Mouse (Mus musculus) forebrain, embryonic 12.5 days (tissue): ENCODE data around the gene Sirt2. TPM values are rescaled to one million over a fixed set of nuclear protein-coding genes. Genes with fewer than 3 reads are reported as not detected.

Experiments used
- ATAC-seq: fragments of 200-750 bp; cut with Nextera tagmentation; 2 replicates; pipeline ENCODE4 v1.8.0; 2017; ENCODE audit warnings: moderate TSS enrichment; ENCODE audit not compliant: low FRiP score
- H3K27ac ChIP-seq: fragments of 300-500 bp; sonication (generic); 2 replicates; pipeline ENCODE4 v1.5.1; 2016; ENCODE audit warnings: mild to moderate bottlenecking
- H3K27me3 ChIP-seq: fragments of 300-500 bp; sonication (generic); 2 replicates; pipeline ENCODE4 v1.6.1; 2016; ENCODE audit warnings: mild to moderate bottlenecking
- H3K36me3 ChIP-seq: fragments of 300-500 bp; sonication (generic); replicated peaks from 2 replicates; pipeline ENCODE4 v1.6.1; 2016; ENCODE audit warnings: mild to moderate bottlenecking
- H3K4me1 ChIP-seq: fragments of 300-500 bp; sonication (generic); 2 replicates; pipeline ENCODE4 v1.6.1; 2016
- H3K4me2 ChIP-seq: fragments of 300-500 bp; sonication (generic); 2 replicates; pipeline ENCODE4 v1.6.1; 2016; ENCODE audit warnings: mild to moderate bottlenecking, moderate library complexity
- H3K4me3 ChIP-seq: fragments of 300-500 bp; sonication (generic); replicated peaks from 2 replicates; pipeline ENCODE4 v1.5.1; 2016; ENCODE audit warnings: mild to moderate bottlenecking
- H3K9ac ChIP-seq: fragments of 300-500 bp; sonication (generic); 2 replicates; pipeline ENCODE4 v1.6.1; 2016; ENCODE audit warnings: mild to moderate bottlenecking
- H3K9me3 ChIP-seq: fragments of 300-500 bp; sonication (generic); 2 replicates; pipeline ENCODE4 v1.6.1; 2016
- WGBS: fragments of 180-500 bp; shearing (Covaris S2); methylation state at CpG from one replicate; pipeline ENCODE4 v1.1.7; 2016; 5-methylcytosine and 5-hydroxymethylcytosine counted together
- polyA plus RNA-seq: library from polyadenylated mRNA; unstranded; fragments of >200 nt; fragmentation: Nextera tagmentation; extraction: Ambion mirVana; gene quantifications from 2 replicates; pipeline ENCODE4 v1.2.1, GENCODE M21; 2016

Gene Sirt2
- polyA plus RNA-seq, 1 experiment from 2014 or later, result 68.3 TPM

DNA sequence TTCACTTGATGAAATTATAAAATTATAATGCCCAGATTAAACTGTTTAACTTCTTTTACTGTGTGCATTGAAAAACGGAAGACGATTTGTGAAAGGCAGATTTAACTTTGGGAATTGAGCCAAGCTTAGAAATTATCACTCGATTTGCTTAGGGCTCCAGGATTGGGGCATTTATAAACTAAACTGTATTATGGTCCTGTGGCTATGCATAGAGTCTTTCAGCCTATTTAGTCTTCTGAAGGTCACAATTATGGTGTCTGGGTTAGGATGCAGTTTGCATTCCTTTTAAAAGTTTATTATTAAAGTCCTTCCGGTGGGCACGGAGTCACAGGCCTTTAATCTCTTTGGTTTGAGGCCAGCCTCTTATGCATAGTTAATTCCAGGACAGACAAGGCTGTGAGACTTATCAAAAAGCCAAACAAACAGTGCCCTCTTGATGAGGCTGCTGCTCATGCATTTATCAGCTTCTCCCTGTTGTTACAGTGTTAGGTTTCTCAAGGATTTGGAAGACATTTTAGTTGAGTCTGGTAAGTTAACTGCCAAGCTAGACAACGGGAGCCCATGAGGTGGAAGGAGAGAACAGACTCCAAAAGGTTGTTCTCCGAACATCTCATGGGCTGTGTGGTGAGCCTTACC is 45.2 kb downstream of the Sirt2 start:
- Histone ChIP-seq H3K4me1 (peaks cover 55% of the 10 kb centered on the region), H3K4me2 (peak overlapping the region; percentile 96), H3K27me3 (no peaks in the 10 kb centered on the region), H3K36me3 (peaks cover 49% of the 10 kb centered on the region), H3K4me3 (peak overlapping the region; percentile 89), H3K27ac (peak overlapping the region; percentile 99), H3K9me3 (no peaks in the 10 kb centered on the region), H3K9ac (peak overlapping the region; percentile 94)
- ATAC-seq, result no peak
- 13% methylated on average over 7 of the region's 7 CpGs for WGBS

DNA sequence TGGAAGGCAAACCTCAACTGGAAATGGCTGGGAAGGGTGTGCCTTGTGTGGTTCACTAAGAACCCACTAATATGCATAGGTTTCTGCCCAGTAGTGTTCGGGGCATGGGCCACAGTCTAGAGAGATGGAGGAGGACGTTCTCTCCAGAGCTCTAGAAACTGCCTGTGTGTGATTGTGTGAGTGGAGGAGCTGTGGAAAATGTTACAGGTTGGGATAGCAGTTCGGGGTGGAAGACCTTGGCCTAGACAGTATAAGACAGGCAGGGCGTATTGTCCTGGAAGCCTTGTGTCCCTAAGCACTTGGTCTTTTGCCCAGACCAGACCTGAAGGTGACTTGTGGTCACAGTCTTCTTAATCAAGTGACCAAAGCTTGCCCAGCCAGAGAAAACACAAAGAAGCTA is 45.9 kb downstream of the Sirt2 start:
- Histone ChIP-seq H3K4me2 (peak overlapping the region; percentile 96), H3K27me3 (no peaks in the 10 kb centered on the region), H3K9me3 (no peaks in the 10 kb centered on the region), H3K36me3 (peaks cover 56% of the 10 kb centered on the region), H3K27ac (no peak overlapping the region), H3K9ac (peak overlapping the region; percentile 94), H3K4me3 (peak overlapping the region; percentile 89), H3K4me1 (peaks cover 59% of the 10 kb centered on the region)
- ATAC-seq, result no peak
- WGBS, result 72% methylated on average over 4 of the region's 4 CpGs

DNA sequence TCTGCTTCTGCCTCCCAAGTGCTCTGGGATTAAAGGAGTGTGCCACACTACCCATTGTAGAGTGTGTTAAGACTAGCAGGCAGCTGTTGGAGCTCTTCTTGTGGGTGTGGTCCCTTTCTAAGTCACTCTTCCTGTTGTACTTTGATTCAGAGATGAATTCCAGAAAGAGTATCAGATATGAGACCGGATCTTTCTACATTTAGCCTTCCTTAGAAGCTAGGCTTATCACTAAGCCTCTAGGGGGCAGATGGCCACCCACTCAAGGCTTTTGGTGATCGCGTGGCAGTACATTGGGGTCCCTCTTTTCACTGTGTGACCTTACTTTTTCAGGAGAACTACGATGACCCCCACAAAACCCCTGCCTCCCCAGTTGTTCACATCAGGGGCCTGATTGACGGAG is 46.4 kb downstream of the Sirt2 start:
- peak overlapping the region; percentile 94; the same call in 1 of the 2 replicates for H3K9ac ChIP-seq
- peak overlapping the region; percentile 89 for H3K4me3 ChIP-seq
- peak overlapping the region; percentile 96 for H3K4me2 ChIP-seq
- H3K9me3 ChIP-seq, result no peaks in the 10 kb centered on the region
- no peak overlapping the region for H3K27ac ChIP-seq
- peaks cover 57% of the 10 kb centered on the region for H3K4me1 ChIP-seq
- 87% methylated on average over 5 of the region's 5 CpGs for WGBS
- ATAC-seq, result no peak
- no peaks in the 10 kb centered on the region for H3K27me3 ChIP-seq
- H3K36me3 ChIP-seq, result peaks cover 61% of the 10 kb centered on the region

DNA sequence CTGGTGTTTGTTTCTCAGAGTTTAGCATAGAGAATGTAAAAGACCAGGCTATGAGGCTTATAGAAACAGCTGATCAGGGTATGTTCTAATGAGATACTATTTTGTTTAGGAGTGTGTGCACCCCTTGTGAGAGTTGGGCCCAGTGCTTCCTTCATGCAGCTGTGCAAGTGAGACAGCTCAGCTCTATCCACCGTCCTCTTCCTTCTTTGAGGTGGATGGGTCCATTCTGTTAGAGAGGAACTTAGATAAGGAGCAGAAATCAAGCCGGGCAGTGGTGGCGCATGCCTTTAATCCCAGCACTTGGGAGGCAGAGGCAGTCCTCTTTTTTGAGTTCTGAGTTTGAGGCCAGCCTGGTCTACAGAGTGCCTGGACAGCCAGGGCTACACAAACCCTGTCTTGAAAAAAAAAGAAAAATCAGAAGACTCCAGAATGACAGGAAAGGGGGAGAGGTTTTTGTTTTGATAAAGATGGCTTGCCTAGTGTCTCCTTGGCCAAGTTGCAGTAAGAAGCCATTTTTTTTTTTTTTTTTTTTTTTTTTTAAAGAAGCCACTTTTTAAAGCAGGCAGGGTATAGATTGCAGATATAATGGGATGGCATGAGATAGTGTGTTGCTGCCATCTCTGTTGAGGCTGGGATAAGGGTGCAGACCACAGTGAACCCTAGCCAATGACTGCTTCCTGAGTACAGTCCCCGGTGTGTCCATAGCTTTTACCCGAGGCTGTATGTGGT is 47.9 kb downstream of the Sirt2 start:
- H3K9me3 ChIP-seq, result no peaks in the 10 kb centered on the region
- ATAC-seq, result no peak
- 0 out of 2 replicates have a peak overlapping the region, but pooled peaks have one; percentile 25 for H3K9ac ChIP-seq
- H3K4me2 ChIP-seq, result no peak overlapping the region
- H3K4me1 ChIP-seq, result peaks cover 64% of the 10 kb centered on the region
- no peaks in the 10 kb centered on the region for H3K27me3 ChIP-seq
- H3K36me3 ChIP-seq, result peaks cover 75% of the 10 kb centered on the region
- no peak overlapping the region for H3K4me3 ChIP-seq
- no peak overlapping the region for H3K27ac ChIP-seq
- WGBS, result 92% methylated on average over 5 of the region's 5 CpGs

DNA sequence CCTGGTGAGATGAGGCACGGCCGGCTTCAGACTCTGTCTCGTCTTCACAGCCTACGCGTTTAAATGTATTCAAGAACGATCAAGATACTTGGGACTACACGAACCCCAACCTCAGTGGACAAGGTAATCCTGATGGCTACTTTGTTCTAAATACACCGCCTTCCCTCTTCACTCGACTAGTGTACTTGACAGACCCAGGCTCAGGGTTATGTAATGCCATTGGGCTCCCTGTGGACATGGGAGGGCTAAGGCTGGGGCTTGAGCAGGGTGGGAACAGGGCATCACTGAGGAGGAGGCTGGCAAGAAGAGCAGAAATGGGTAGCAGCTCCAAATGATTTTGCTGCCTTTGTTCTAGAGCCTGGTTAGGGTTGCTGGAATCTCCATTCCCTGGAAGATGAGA is 48.7 kb downstream of the Sirt2 start:
- Histone ChIP-seq H3K27ac (no peak overlapping the region), H3K4me1 (peaks cover 72% of the 10 kb centered on the region), H3K9me3 (no peaks in the 10 kb centered on the region), H3K36me3 (peaks cover 83% of the 10 kb centered on the region), H3K4me3 (no peak overlapping the region), H3K4me2 (no peak overlapping the region), H3K27me3 (no peaks in the 10 kb centered on the region), H3K9ac (peak overlapping the region; percentile 25; the same call in 1 of the 2 replicates)
- no peak for ATAC-seq
- 91% methylated on average over 9 of the region's 9 CpGs for WGBS

DNA sequence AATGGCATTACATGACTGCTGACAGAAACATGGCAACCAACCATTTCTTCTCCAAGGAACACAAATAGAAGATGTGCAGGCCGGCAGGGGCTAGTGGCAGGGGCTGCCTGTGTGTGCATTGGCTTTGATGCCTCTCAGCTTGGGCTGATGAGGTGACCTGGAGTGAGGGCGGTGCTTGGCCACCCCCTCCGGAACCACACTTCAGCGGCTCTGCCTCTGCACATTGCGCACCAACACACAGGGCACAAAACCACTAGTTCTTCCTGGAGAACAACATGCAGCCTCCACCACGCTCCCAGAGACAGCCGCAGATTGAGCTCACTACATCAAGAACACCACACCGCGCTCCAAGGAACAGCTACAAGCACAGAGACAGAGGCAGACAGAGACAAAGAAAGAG is 49.7 kb downstream of the Sirt2 start:
- 82% methylated on average over 9 of the region's 9 CpGs for WGBS
- no peaks in the 10 kb centered on the region for H3K9me3 ChIP-seq
- H3K4me3 ChIP-seq, result peak overlapping the region; percentile 10; the same call in 1 of the 2 replicates
- H3K36me3 ChIP-seq, result peaks cover 93% of the 10 kb centered on the region
- no peaks in the 10 kb centered on the region for H3K27me3 ChIP-seq
- H3K27ac ChIP-seq, result no peak overlapping the region
- peaks cover 82% of the 10 kb centered on the region for H3K4me1 ChIP-seq
- peak overlapping the region; percentile 7; the same call in 1 of the 2 replicates for H3K9ac ChIP-seq
- ATAC-seq, result no peak
- H3K4me2 ChIP-seq, result no peak overlapping the region

DNA sequence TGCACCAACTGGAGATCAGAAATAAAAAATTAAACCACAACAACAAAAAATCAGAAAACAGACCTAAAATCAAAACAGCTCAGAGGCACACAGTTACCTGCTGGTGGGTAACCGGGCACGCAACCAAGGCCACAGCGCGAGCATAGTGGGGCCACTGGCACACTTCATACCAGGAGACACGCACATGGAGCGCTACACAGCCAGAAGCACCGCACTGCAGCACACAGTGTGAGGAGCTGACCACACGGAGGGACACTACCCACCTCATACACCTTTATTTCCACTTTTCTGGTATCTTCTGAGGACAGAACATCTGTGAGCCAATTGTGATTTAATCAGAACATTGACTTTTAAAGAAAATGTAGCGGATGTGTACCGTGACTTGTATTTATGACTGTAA is 50.4 kb downstream of the Sirt2 start:
- no peak overlapping the region for H3K4me3 ChIP-seq
- no peaks in the 10 kb centered on the region for H3K27me3 ChIP-seq
- H3K27ac ChIP-seq, result no peak overlapping the region
- H3K4me1 ChIP-seq, result peaks cover 79% of the 10 kb centered on the region
- no peak overlapping the region for H3K9ac ChIP-seq
- H3K9me3 ChIP-seq, result no peaks in the 10 kb centered on the region
- WGBS, result 95% methylated on average over 10 of the region's 10 CpGs
- peaks cover 98% of the 10 kb centered on the region for H3K36me3 ChIP-seq
- no peak for ATAC-seq
- no peak overlapping the region for H3K4me2 ChIP-seq

DNA sequence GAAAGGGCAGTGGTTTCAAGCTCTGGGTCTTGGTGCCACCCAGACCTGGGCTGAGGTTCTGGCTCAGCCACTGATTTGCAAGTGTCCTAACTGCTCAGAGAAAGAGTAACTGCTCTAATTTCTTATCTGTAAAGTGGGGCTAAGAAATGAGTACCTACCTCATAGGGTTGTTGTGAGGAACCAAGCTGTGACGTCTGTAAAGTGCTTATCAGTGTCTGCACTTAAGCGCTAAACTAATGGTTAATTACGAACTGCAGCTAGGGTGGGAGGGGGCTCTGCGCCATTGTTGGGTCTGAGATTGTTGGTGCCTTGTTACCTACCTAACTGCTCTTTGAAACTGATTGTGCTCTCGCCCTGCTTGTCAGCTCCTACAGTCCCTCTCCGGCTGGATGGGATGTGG is 51.0 kb downstream of the Sirt2 start:
- Histone ChIP-seq H3K4me2 (no peak overlapping the region), H3K9me3 (no peaks in the 10 kb centered on the region), H3K9ac (no peak overlapping the region)

DNA sequence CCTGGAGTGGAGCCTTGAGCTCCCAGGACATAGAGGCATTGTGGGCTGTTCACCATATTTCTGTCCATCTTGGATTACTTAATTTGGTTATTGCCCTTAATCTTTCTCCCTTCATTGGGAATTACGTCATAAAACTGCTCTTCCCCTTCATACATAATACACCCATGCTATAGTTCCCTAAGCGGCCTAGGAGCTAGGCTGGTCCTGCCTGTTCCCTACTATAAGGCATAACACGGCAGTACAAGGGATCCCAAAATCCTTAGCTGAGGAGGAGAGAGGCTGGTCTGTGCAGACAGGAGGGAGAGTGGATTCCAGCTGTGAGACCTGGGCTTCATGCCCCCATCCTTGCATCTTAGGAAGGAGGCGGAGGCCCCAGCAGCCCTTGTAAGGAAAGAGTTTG is 51.4 kb downstream of the Sirt2 start:
- H3K27me3 ChIP-seq, result no peaks in the 10 kb centered on the region
- no peak for ATAC-seq
- H3K9ac ChIP-seq, result no peak overlapping the region
- H3K36me3 ChIP-seq, result peaks cover 97% of the 10 kb centered on the region
- H3K4me3 ChIP-seq, result no peak overlapping the region
- no peak overlapping the region for H3K4me2 ChIP-seq
- no peak overlapping the region for H3K27ac ChIP-seq
- WGBS, result 81% methylated on average over 4 of the region's 4 CpGs
- peaks cover 69% of the 10 kb centered on the region for H3K4me1 ChIP-seq
- no peaks in the 10 kb centered on the region for H3K9me3 ChIP-seq

More for the DNA sequence above, 51.0 kb downstream of the Sirt2 start:
- Histone ChIP-seq H3K4me3 (no peak overlapping the region), H3K36me3 (peaks cover 97% of the 10 kb centered on the region), H3K4me1 (peaks cover 73% of the 10 kb centered on the region), H3K27me3 (no peaks in the 10 kb centered on the region), H3K27ac (no peak overlapping the region)
- no peak for ATAC-seq
- 62% methylated on average over 6 of the region's 6 CpGs for WGBS

DNA sequence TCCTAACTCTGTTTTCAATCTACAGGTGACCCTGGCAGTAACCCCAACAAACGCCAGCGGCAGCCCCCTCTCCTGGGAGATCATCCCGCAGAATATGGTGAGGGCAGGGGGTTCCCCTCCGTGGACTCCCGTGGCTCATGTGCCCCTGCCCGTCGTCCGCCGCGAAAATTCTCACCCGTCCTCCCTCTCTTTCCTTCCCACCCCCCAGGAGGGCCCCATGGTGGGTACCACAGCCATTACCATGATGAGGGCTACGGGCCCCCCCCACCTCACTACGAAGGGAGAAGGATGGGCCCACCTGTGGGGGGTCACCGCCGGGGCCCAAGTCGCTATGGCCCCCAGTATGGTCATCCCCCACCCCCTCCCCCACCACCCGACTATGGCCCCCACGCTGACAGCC is 51.9 kb downstream of the Sirt2 start:
- whole genome bisulfite sequencing, result 88% methylated on average over 18 of the region's 18 CpGs
- H3K36me3 ChIP-seq, result peaks cover 96% of the 10 kb centered on the region
- H3K27ac ChIP-seq, result no peak overlapping the region
- no peak overlapping the region for H3K9ac ChIP-seq
- no peaks in the 10 kb centered on the region for H3K9me3 ChIP-seq
- no peak overlapping the region for H3K4me2 ChIP-seq
- peaks cover 64% of the 10 kb centered on the region for H3K4me1 ChIP-seq
- no peaks in the 10 kb centered on the region for H3K27me3 ChIP-seq
- ATAC-seq, result no peak
- H3K4me3 ChIP-seq, result no peak overlapping the region

DNA sequence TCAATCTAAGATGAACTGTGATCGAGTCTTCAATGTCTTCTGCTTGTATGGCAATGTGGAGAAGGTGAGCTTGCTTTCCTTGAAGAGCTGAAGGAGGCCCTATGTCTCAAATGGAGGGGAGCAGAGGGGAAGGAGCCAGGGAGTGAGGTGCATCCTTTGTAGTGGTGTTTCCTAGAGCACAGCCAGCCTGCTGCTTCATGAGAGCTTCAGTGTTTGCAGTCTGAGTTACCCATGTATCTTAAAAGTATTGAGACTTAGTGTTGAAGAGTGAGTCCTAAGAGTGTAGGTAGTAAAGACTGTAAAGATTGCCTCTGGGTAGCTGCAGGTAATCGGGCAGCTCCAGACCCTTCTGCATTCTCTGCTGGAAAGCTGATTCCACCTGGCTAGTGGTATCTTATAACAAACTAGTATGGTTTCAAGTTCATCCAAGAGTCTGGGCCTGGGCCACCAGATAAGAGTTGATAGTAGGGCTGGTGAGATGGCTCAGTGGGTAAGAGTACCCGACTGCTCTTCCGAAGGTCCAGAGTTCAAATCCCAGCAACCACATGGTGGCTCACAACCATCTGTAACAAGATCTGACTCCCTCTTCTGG is 52.4 kb downstream of the Sirt2 start:
- no peak for ATAC-seq
- H3K36me3 ChIP-seq, result peaks cover 91% of the 10 kb centered on the region
- H3K4me2 ChIP-seq, result no peak overlapping the region
- no peak overlapping the region for H3K27ac ChIP-seq
- WGBS, result 91% methylated on average over 4 of the region's 4 CpGs
- no peaks in the 10 kb centered on the region for H3K9me3 ChIP-seq
- no peak overlapping the region for H3K4me3 ChIP-seq
- H3K27me3 ChIP-seq, result no peaks in the 10 kb centered on the region
- H3K4me1 ChIP-seq, result peaks cover 59% of the 10 kb centered on the region
- H3K9ac ChIP-seq, result no peak overlapping the region

DNA sequence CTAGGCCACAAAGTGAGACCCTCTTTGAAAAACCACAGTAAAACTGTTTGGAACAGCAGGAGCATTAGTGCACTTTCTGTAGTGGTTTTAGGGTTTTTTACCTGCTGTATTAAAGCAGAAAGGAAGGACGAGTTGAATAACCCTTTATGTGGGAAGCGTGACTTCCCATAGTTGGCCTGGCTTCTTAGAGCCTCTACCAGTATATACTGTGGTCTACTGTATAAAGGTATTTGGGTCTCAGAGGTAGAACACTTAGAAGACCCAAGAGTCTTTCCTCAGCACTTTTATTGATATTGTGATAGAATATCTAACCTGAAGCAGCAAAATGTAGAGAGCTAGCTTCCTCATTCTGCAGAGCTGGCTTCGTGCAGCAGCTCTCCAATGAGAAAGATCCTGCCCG is 53.0 kb downstream of the Sirt2 start:
- WGBS, result 85% methylated on average over 4 of the region's 4 CpGs
- peaks cover 59% of the 10 kb centered on the region for H3K4me1 ChIP-seq
- H3K9ac ChIP-seq, result no peak overlapping the region
- H3K9me3 ChIP-seq, result no peaks in the 10 kb centered on the region
- H3K27me3 ChIP-seq, result no peaks in the 10 kb centered on the region
- H3K4me3 ChIP-seq, result no peak overlapping the region
- H3K36me3 ChIP-seq, result peaks cover 85% of the 10 kb centered on the region
- peak overlapping the region; percentile 69; the same call in 1 of the 2 replicates for H3K27ac ChIP-seq
- no peak for ATAC-seq
- H3K4me2 ChIP-seq, result no peak overlapping the region
